Mouse (Mus musculus) testis, adult 2 months (tissue): Measurements from ENCODE around the gene BC030500.

Experiments
- CTCF ChIP-seq: fragments of 200-500 bp; IDR thresholded peaks from 2 replicates; pipeline ENCODE4 v1.5.1; 2012; ENCODE audit warnings: low read depth, mild to moderate bottlenecking, inconsistent platforms, low read length, moderate library complexity; ENCODE audit not compliant: control insufficient read depth, insufficient read depth, insufficient replicate concordance
- POLR2A ChIP-seq: fragments of 200-500 bp; IDR thresholded peaks from 2 replicates; pipeline ENCODE4 v1.6.1; 2012; ENCODE audit warnings: low read depth, mild to moderate bottlenecking, inconsistent platforms, low read length, moderate library complexity; ENCODE audit not compliant: control insufficient read depth

GRCm38 (mm10) chr8:58931066-58931465, 19.5 kb downstream of the BC030500 start:
- TF ChIP-seq CTCF (no peak), POLR2A (no peak)
